Mouse (Mus musculus): Measurements from ENCODE around the gene 4930451I11Rik.
A peak's percentile ranks its signal among the peaks of the same experiment; 100 is the strongest.

Gene 4930451I11Rik

GRCm38 (mm10) chr7:126800269-126801056, 31.0 kb downstream of the 4930451I11Rik start:
- no peak for DNase-seq (ENCODE audit: low read depth, low spot score)

GRCm38 (mm10) chr7:126799468-126800268, 31.8 kb downstream of the 4930451I11Rik start:
- DNase-seq (ENCODE audit: low read depth, low spot score): peak; percentile 81

DNA sequence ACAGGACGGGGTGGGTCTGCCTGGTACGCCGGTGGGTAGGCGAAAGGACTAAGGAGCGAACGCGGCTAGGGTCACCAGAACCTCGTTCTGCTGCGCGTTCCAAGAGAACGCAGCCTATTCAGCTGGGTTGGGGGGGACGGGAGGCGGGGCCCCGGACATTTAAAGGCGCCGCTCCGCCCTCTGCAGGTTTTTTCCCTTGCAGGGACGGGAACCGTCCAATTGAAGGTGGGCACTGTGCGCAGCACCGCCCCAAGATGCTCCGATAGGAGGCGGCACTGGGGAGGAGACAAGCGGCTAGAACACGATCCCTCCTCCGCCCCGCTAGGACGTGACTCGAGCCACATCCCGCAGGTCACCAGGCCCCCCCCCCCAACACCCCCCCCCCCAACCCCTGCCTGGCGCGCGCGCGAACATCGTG, 32.4 kb downstream of the 4930451I11Rik start:
- peak; percentile 95 for DNase-seq (ENCODE audit: low read depth, low spot score)

DNA sequence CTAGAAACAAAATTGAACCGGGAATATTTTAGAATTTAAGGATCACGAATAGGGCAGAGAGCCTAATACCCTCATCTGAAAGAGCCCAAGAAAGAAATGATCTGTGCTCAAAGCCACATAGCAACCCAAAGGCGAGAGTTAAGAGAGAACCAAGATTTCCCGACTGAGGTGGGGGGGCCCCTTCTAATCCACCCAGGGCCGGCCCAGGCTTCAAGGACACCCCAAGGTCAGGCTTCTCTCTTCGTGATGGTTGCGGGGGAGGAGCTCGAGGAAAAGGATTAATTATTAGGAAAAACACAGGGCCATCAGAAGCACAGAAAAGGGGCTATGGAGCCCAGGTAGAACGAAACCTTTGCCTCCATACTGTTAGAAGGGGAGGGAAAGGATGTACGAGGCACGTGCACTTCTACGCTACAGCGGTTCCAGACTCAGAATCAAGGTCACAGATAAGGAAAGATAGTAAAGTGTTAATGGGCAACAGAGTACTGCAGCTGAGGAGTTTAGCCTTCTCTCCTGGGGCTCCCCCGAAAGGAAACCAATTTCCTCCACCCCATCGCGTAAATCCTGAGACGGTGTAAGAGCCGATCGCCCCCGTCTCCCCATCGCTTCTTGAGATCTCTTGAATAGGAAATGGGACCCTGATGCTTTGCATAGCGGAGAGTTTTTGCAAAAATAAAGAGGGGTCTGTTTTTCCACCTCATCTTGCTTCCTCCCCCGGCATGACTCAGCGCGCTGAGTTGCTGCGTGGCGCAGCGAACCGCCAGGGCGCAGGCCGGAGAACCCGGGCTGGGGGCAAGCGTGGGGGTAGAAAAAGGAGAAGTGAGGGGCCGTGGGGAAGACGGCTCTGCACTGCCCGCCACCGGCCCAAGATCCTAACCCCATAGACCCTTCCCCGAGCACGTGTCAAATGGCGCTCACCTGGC, 33.1 kb downstream of the 4930451I11Rik start:
- no peak for DNase-seq (ENCODE audit: low read depth, low spot score)

DNA sequence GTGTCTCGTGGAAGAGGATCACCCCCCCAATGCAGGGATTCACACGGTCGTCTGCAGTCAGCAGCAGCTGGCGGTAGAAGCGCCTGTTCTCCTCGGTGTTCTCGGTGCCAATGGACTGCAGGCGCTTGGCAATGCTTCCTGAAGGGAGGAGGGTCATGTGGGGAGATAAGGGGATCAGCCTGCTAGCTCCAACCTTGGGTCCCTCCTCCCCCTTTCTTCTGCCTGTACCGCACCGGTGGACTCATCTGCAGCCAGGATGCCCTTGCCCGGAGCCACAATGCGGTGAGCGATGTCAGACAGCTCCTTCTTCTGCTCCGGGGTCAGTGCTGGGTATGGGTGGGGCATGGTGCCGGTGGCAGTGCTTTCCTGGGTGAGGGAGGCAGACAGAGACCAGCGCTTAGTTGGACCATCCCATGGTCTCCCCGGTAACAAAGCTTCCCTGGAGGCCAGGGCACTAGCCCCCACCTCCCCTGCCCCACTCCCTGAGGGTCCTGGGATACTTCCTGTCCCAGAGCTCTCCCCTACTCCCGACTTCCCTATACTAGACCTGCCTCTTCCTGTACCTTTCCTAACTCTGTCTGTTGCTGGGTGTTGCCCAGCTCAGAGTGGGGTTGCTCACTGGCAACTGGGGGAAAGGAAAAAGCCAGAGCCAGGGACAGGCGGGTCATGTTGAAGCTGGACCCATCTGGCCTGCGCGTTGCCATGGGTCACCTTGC, 33.9 kb downstream of the 4930451I11Rik start, which contains the start of gene Fam57b:
Gene Fam57b (plus strand): TSS at position 258 of the 716 bp plus-strand sequence.
- no peak for DNase-seq (ENCODE audit: low read depth, low spot score)

GRCm38 (mm10) chr7:126796350-126796932, 35.0 kb downstream of the 4930451I11Rik start:
- no peak for DNase-seq (ENCODE audit: low read depth, low spot score)

DNA sequence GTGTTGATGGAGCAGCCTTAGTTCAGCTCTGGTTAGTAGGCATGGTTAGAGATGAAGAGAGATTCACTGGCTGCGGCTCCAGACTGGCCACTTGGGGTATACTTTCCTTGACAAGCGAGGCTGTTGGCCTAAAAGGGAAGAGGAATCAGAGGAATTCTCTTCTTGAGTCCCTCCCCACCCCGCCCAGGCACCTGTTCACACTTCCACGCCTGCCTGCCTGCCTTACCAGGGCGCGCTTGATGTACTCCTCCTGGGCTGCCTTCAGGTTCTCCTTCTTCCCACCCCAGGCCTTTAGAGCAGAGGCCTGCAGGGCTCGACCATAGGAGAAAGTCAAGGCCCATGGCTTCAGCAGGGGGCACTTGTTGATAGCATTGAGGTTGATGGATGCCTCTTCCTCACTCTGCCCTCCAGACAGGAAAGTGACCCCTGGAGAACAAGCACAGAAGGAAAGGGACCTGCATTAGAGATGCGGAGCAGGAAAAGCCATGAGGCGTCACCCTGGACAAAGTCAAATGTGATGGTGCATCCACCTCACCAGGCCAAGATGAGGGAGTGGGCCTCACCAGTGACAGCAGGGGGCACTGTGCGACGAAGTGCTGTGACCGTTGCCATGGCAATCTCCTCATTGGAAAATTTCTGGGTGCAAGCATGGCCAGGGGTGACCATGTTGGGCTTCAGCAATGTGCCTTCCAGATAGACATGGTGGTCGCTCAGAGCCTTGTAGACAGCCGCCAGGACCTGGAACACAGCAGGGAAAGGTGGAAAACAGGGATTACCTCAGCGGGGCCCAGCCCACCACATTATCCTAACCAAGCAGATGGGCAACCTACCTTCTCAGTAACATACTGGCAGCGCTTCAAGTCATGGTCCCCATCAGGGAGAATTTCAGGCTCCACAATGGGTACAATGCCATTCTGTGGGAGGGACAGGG, 35.8 kb downstream of the 4930451I11Rik start:
- DNase-seq (ENCODE audit: low read depth, low spot score): no peak

DNA sequence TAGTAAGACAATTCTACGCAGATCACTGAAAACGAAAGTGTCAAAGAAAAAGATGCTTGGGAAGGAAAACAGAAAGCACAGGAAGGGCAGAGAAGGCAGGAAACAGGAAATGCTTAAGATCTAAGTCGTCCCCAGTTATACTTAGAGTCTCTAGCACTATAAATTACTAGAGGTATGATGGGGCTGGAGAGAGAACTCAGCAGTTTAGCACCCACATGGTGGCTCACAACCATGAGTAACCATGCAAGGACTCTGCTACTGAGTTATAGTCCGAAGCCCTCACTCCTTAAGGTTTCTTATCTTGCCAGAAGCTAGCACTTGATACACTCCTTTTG, 37.2 kb downstream of the 4930451I11Rik start:
- no peak for DNase-seq (ENCODE audit: low read depth, low spot score)

DNA sequence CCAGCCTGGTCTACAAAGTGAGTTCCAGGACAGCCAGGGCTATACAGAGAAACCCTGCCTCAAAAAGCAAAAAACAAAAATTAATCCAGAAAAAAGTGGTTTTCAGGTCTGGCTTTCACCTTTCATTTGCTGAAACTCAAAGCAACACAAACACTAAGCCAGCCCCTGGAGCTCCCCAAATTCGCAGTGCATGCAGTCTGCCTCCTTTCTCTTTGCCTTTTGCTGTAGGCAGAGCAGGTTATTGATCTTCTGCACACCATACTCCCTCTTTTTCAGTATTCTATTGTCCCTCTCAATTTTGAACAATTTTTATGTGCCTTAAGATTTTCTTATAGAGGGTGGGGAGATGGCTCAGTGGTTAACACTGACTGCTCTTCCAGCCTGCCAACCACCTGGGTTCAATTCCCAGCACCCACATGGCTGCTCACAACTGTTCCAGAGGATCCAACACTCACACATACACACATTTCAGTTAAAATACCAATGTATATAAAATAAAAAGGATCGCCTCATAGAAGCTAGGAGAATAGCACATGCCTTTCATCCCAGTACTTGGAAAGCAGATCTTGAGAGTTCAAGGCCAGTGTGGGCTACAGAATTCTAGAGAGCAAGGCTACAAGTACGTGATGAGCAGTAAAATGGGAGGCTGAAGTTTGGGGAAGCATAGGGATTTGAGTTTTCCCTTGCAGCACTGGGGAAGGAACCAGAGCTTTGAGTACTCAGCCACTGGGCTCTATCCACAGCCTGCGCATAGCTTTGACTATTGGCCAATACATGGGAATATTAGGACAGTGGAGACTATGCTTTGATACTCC, 37.8 kb downstream of the 4930451I11Rik start:
- no peak for DNase-seq (ENCODE audit: low read depth, low spot score)

- DNase-seq (ENCODE audit: low read depth, low spot score): no peak
These were observed 38.6 kb downstream of the 4930451I11Rik start for GRCm38 (mm10) chr7:126792721-126793443.

DNA sequence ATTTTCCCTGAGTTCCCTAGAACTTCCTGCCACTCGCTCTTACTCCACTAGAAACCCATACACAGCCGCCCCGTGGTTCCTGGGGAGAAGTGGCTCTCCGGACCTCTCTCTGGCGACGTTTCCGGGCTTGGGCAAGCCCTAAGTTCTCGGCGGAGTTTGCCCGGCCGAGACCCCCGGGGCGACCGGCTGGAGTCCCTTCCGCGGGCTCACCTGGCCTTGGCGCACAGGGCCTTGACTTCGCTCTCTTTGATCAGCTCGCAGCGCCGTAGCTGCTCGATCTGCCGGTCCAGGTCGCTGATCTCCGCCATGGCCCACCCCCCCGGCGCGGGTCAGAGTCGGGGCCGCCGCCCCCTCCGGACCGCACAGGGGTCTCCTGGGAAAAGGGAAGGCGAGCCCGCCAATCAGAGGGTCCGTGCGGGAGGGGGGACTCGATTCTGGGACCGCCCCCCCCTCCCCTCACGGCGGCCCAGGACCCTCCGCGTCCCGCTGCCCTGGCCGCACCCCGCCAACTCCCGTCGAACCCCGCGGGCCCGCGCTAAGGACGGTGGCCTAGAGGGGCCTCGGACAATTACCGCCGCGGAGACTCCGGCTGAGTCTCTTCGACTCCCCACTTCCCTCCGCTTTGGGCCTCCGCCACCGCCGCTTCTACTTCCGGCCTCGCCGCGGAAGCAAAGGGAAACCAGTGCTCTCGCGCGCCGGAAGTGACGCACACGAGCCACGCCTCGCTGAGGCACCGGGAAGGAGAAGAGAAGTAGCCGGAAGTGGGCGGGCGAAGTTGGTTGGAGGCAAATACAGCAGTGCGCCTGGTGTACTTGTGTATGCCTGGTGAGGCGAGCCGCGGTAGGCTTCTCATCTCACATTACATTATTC, 39.4 kb downstream of the 4930451I11Rik start, which contains the start of gene Ppp4c:
Gene Ppp4c (minus strand): TSS at position 646 of the 870 bp plus-strand sequence.
- peak; percentile 96 for DNase-seq (ENCODE audit: low read depth, low spot score)

DNA sequence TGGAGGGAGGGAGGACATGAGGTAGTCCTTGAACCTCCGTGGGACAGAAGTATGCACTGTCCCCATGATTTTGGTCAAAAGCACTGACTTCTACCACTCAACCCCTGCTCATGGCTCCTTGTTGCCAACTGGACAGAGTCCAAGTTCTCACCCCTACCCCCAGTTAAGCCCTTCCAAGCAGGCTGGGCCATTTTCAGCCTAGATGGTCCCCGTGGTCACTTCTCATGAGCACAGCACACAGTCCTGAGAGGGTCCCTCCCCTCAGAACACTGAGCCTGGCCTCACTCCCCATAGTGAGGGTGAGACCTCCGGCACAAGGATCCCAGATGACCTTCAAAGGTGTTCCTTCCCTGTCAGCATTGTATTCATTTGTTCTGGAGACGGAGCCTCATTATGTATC, 42.3 kb downstream of the 4930451I11Rik start:
- DNase-seq (ENCODE audit: low read depth, low spot score): no peak

DNA sequence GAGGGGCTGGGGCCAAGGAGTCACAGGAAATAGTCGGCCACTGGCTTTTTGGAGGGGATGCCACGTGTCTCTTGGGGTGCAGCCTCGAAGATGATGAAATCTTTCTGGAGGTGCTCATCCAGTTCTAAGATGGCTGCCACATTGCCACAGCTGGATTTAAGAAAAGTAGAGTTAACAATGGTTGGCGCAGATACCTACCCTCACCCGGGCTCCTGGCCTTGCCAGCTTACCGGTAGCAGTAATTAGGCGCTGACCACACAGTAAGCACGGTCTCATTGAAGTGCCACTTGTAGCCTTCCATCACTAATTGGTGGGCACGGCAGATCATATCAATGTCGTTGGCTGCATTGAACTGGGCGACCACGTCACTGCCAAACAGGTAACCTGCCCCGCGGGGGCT, 45.3 kb downstream of the 4930451I11Rik start:
- no peak for DNase-seq (ENCODE audit: low read depth, low spot score)

DNA sequence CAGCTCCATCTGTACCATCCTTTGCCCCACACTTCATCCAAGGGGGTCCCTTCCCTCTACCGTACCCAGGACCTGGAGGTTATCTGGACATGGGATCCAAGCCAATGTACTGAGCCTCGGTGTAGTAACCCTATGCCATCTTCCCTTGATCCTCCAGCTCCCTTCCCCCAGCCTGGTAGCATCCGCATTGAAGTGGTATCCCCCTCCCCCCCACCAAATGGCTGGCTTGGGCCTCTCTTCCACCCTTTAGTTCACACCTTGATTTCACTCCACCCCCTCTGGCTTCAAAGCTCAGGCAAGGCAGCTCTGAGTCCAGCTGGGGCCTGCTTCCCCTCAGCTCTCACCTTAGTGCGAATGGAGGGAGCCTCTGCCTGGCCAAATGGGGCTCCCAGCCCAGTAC, 46.4 kb downstream of the 4930451I11Rik start:
- no peak for DNase-seq (ENCODE audit: low read depth, low spot score)

DNA sequence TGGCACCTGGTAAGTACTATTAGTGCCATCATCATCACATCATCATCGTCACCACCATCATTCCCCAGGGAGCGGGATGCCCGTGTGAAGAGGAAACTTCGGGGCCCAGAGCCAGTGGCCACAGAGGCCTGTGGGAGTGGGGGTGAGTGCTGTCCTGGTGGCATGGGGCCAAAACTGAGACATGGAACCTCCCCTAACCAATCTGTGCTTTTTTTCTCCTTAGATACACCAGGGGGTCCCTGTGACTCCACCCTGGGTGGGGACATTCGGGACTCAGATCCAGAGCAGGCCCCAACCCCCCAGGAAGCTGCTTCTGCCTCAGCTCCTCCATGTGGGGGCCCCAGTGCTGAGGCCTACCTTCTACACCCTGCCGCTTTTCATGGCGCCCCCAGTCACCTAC, 47.0 kb downstream of the 4930451I11Rik start:
- DNase-seq (ENCODE audit: low read depth, low spot score): no peak

DNA sequence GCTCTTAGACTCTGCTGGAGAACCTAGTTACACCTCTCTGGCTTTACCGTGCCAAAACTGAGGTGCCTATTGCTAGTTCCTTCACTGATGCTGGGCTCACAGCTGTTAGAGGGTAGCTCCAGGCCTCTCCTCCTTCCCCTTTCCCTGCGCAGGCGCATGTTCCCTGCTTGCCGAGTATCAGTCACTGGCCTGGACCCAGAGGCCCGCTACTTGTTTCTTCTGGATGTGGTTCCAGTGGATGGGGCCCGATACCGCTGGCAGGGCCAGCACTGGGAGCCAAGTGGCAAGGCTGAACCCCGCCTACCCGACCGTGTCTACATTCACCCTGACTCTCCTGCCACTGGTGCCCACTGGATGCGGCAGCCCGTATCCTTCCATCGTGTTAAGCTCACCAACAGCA, 48.7 kb downstream of the 4930451I11Rik start:
- no peak for DNase-seq (ENCODE audit: low read depth, low spot score)

Measured in embryo, embryonic 11.5 days (tissue).